Mouse (Mus musculus): ENCODE results near the gene Ccnd2. TPM values are rescaled to one million over a fixed set of nuclear protein-coding genes. Genes with fewer than 3 reads are reported as not detected.

Ccnd2 gene
- total RNA-seq (2023), result 10 to 100 TPM; 46.3 to 65.6 TPM

GRCm38 (mm10) chr6:127152106-127152951 is at the start of gene Ccnd2:
Gene Ccnd2, minus strand, starts transcription at chr6:127152193.

GRCm38 (mm10) chr6:127109402-127109930 is 42.5 kb downstream of the Ccnd2 start, which contains the start of gene Tigar:
Gene Tigar, minus strand, starts transcription at chr6:127109557.

Other genes starting within 250 kb of the Ccnd2 start
- 1 to 10 TPM in 1 of 2 experiments, under 1 TPM in 1; 0.92 to 1.1 TPM for gene Dyrk4, start 230.4 kb downstream of the Ccnd2 start, total RNA-seq (2023)
- 1 to 10 TPM; 3.0 to 4.0 TPM for gene Rad51ap1, start 212.6 kb downstream of the Ccnd2 start, total RNA-seq (2023)
- 10 to 100 TPM; 40.8 to 43.6 TPM for gene D6Wsu163e, start 212.2 kb downstream of the Ccnd2 start, total RNA-seq (2023)
- not detected for gene Fgf6, start 136.6 kb downstream of the Ccnd2 start, total RNA-seq (2023)
- not detected for gene Fgf23, start 79.3 kb downstream of the Ccnd2 start, total RNA-seq (2023)
- gene Tigar, start 42.6 kb downstream of the Ccnd2 start, total RNA-seq (2023), result 1 to 10 TPM; 7.8 to 8.9 TPM

Data from B cell, adult 67 days (primary cell).